Mouse (Mus musculus) CH12.LX (cell line): Measurements from ENCODE around the gene Acad11. TPM values are rescaled to one million over a fixed set of nuclear protein-coding genes. Genes with fewer than 3 reads are reported as not detected.

Experiments used
- DNase-seq: peaks from one replicate; pipeline ENCODE4 v3.0.0-alpha.2; 2013; ENCODE audit errors: extremely low read depth
- H3K27ac ChIP-seq: 2 replicates; pipeline ENCODE4 v1.5.1; 2012; ENCODE audit warnings: low read depth, mild to moderate bottlenecking, control low read depth, moderate library complexity; ENCODE audit not compliant: insufficient read depth
- H3K27me3 ChIP-seq: replicated peaks from 2 replicates; pipeline ENCODE3; 2012; ENCODE audit warnings: inconsistent platforms
- H3K36me3 ChIP-seq, 2 experiments: replicated peaks in 1 of 2; 2 replicates each; pipeline versions ENCODE3 to v1.6.1; 2012; ENCODE audit warnings: inconsistent platforms in 1 of 2, low read length in 1 of 2, mild to moderate bottlenecking in 1 of 2, mixed read lengths in 1 of 2, moderate library complexity in 1 of 2; ENCODE audit not compliant: control insufficient read depth in 1 of 2, insufficient read depth in 1 of 2
- H3K4me1 ChIP-seq, 2 experiments: 2 replicates each; pipeline ENCODE4 v1.6.1; 2012; ENCODE audit warnings: inconsistent platforms in 1 of 2, moderate library complexity in 1 of 2; ENCODE audit not compliant: insufficient read depth in 2 of 2, control insufficient read depth in 1 of 2
- H3K4me2 ChIP-seq: 2 replicates; pipeline ENCODE4 v1.6.1; 2012; ENCODE audit warnings: low read depth, mild to moderate bottlenecking, control low read depth; ENCODE audit not compliant: poor library complexity, insufficient read depth, severe bottlenecking
- H3K4me3 ChIP-seq, 3 experiments: fragments of 150-350 bp in 1 of 3; sonication (generic) in 1 of 3; replicated peaks in 1 of 3; 2 replicates each; pipeline versions ENCODE3 to v1.5.1; 2011 to 2012; ENCODE audit warnings: low read depth in 2 of 3, low read length in 2 of 3, mild to moderate bottlenecking in 2 of 3, moderate library complexity in 2 of 3, control low read depth in 1 of 3, improper control_type of control experiment in 1 of 3, inconsistent platforms in 1 of 3, mixed read lengths in 1 of 3; ENCODE audit not compliant: poor library complexity in 1 of 3
- H3K79me2 ChIP-seq: replicated peaks from 2 replicates; pipeline ENCODE4 v1.6.1; 2012; ENCODE audit warnings: mild to moderate bottlenecking, moderate library complexity; ENCODE audit not compliant: control insufficient read depth, poor library complexity, insufficient read depth, severe bottlenecking; ENCODE audit errors: extremely low read depth
- H3K9ac ChIP-seq: 2 replicates; pipeline ENCODE4 v1.6.1; 2012; ENCODE audit warnings: low read depth, mild to moderate bottlenecking, control low read depth, moderate library complexity; ENCODE audit not compliant: insufficient read depth
- H3K9me3 ChIP-seq: replicated peaks from 2 replicates; pipeline ENCODE3; 2012; ENCODE audit warnings: low read length, inconsistent platforms, mixed read lengths
- BHLHE40 ChIP-seq: IDR thresholded peaks from 2 replicates; pipeline ENCODE4 v1.6.1; 2011; ENCODE audit warnings: mild to moderate bottlenecking, low read depth, low read length, improper control_type of control experiment
- CHD2 ChIP-seq: IDR thresholded peaks from 2 replicates; pipeline ENCODE4 v1.6.1; 2011; ENCODE audit warnings: low read length, improper control_type of control experiment
- E2F4 ChIP-seq: IDR thresholded peaks from 2 replicates; pipeline ENCODE4 v1.6.1; 2011; ENCODE audit warnings: low read depth, low read length, improper control_type of control experiment; ENCODE audit not compliant: insufficient replicate concordance
- ELF1 ChIP-seq: IDR thresholded peaks from 2 replicates; pipeline ENCODE4 v1.6.1; 2014; ENCODE audit warnings: low read depth, mild to moderate bottlenecking, inconsistent platforms, low read length, improper control_type of control experiment
- ETS1 ChIP-seq: conservative IDR thresholded peaks from 2 replicates; pipeline ENCODE4 v1.6.1; 2012; ENCODE audit warnings: low read depth, mild to moderate bottlenecking, inconsistent platforms, low read length, improper control_type of control experiment, moderate library complexity
- GABPA ChIP-seq: IDR thresholded peaks from 2 replicates; pipeline ENCODE4 v1.6.1; 2012; ENCODE audit warnings: low read depth, low read length, improper control_type of control experiment, inconsistent platforms; ENCODE audit not compliant: insufficient replicate concordance
- IRF4 ChIP-seq: IDR thresholded peaks from 2 replicates; pipeline ENCODE4 v1.6.1; 2014; ENCODE audit warnings: low read depth, mild to moderate bottlenecking, inconsistent platforms, low read length, improper control_type of control experiment
- JUN ChIP-seq: IDR thresholded peaks from 2 replicates; pipeline ENCODE4 v1.6.1; 2011; ENCODE audit warnings: low read depth, mild to moderate bottlenecking, low read length, improper control_type of control experiment, moderate library complexity; ENCODE audit not compliant: insufficient read depth
- JUND ChIP-seq: conservative IDR thresholded peaks from 2 replicates; pipeline ENCODE4 v1.6.1; 2011; ENCODE audit warnings: low read depth, low read length, improper control_type of control experiment
- KAT2A ChIP-seq: IDR thresholded peaks from 2 replicates; pipeline ENCODE4 v1.6.1; 2012; ENCODE audit warnings: low read length, improper control_type of control experiment, inconsistent platforms; ENCODE audit not compliant: insufficient replicate concordance
- MAFK ChIP-seq: IDR thresholded peaks from 2 replicates; pipeline ENCODE4 v1.6.1; 2011; ENCODE audit warnings: low read length, improper control_type of control experiment; ENCODE audit not compliant: insufficient replicate concordance
- MAZ ChIP-seq: IDR thresholded peaks from 2 replicates; pipeline ENCODE4 v1.6.1; 2012; ENCODE audit warnings: low read depth, mild to moderate bottlenecking, inconsistent platforms, low read length, improper control_type of control experiment, moderate library complexity
- MXI1 ChIP-seq: IDR thresholded peaks from 2 replicates; pipeline ENCODE4 v1.6.1; 2011; ENCODE audit warnings: mild to moderate bottlenecking, low read depth, low read length, improper control_type of control experiment
- MYC ChIP-seq: IDR thresholded peaks from 2 replicates; pipeline ENCODE4 v1.6.1; 2011; ENCODE audit warnings: low read depth, mild to moderate bottlenecking, improper control_type of control experiment, low read length
- NELFE ChIP-seq: IDR thresholded peaks from 2 replicates; pipeline ENCODE4 v1.6.1; 2011; ENCODE audit warnings: low read depth, low read length, improper control_type of control experiment
- PAX5 ChIP-seq: IDR thresholded peaks from 2 replicates; pipeline ENCODE4 v1.6.1; 2012; ENCODE audit warnings: low read length, inconsistent platforms, mixed read lengths
- POLR2A ChIP-seq: IDR thresholded peaks from 2 replicates; pipeline ENCODE4 v1.6.1; 2011; ENCODE audit warnings: low read depth, mild to moderate bottlenecking, improper control_type of control experiment, low read length
- RAD21 ChIP-seq: IDR thresholded peaks from 2 replicates; pipeline ENCODE4 v1.6.1; 2011; ENCODE audit warnings: low read depth, mild to moderate bottlenecking, low read length, improper control_type of control experiment, moderate library complexity
- SMC3 ChIP-seq: IDR thresholded peaks from 2 replicates; pipeline ENCODE4 v1.6.1; 2011; ENCODE audit warnings: low read depth, low read length, improper control_type of control experiment
- TCF12 ChIP-seq: IDR thresholded peaks from 2 replicates; pipeline ENCODE4 v1.6.1; 2014; ENCODE audit warnings: low read depth, mild to moderate bottlenecking, inconsistent platforms, low read length, improper control_type of control experiment
- UBTF ChIP-seq: IDR thresholded peaks from 2 replicates; pipeline ENCODE4 v1.6.1; 2012; ENCODE audit warnings: low read depth, mild to moderate bottlenecking, inconsistent platforms, low read length, improper control_type of control experiment, moderate library complexity
- USF1 ChIP-seq: IDR thresholded peaks from 2 replicates; pipeline ENCODE4 v1.6.1; 2014; ENCODE audit warnings: low read depth, mild to moderate bottlenecking, inconsistent platforms, low read length, improper control_type of control experiment
- USF2 ChIP-seq: conservative IDR thresholded peaks from 2 replicates; pipeline ENCODE4 v1.6.1; 2011; ENCODE audit warnings: low read depth, low read length, improper control_type of control experiment
- ZKSCAN1 ChIP-seq: IDR thresholded peaks from 2 replicates; pipeline ENCODE4 v1.6.1; 2012; ENCODE audit warnings: low read depth, inconsistent platforms, low read length, improper control_type of control experiment, borderline replicate concordance
- ZMIZ1 ChIP-seq: IDR thresholded peaks from 2 replicates; pipeline ENCODE4 v1.6.1; 2012; ENCODE audit warnings: low read depth, mild to moderate bottlenecking, inconsistent platforms, low read length, improper control_type of control experiment
- dilution Hi-C: fragments of 300-500 bp; cut with MboI; formaldehyde crosslinking; loops from 2 replicates; pipeline ENCODE4 v1.14.3; 2020; ENCODE audit warnings: low sequenced_read_pairs; ENCODE audit not compliant: extremely low pct_unique_long_range_greater_than_20kb, extremely low pct_ligation_motif_present
- in situ Hi-C: fragments of 300-500 bp; cut with MboI; formaldehyde crosslinking; loops from 3 replicates; pipeline ENCODE4 v1.14.3; 2019; ENCODE audit warnings: low sequenced_read_pairs, low pct_ligation_motif_present, low pct_unique_long_range_greater_than_20kb, mixed read lengths
- polyA plus RNA-seq: library from polyadenylated mRNA; unstranded; fragments of >175 nt; gene quantifications from 2 replicates; pipeline ENCODE4 v1.2.1, GENCODE M21; 2012; ENCODE audit warnings: low read depth; ENCODE audit not compliant: insufficient read length
- total RNA-seq, 2 experiments: library from RNA; depleted of rRNA; stranded (reverse); fragments of 300-350 nt in 1 of 2; fragments of >200 nt in 1 of 2; gene quantifications; 2 replicates each; pipeline ENCODE4 v1.2.3; 2012 to 2014

The Acad11 gene
- total and polyA plus RNA-seq, 3 experiments = 8.3 to 12.1 (median 10.0) TPM

DNA sequence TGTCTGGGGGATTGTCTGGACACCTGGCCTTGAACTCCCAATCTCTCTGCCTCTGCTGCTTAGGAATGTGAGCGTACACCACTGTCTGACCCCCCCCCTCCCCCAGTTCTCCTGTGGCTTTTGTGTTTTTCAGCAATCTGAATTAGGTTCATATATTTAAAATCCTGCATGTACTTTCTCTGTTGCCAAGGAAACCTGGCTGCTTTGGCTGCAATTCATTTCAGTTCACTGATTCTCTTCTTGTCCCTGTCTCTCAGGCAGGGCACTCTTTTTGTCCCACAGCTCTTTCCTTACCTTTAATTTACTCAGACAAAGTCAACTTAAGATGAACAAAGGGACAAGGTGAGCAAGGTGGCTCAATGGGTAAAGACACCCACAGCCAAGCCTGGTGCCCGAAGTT, 64.9 kb downstream of the Acad11 start:
- TF ChIP-seq BHLHE40 (no peak), MXI1 (no peak), ZKSCAN1 (no peak), E2F4 (no peak), IRF4 (no peak), USF1 (no peak), ELF1 (no peak), TCF12 (no peak), NELFE (no peak), KAT2A (no peak), ETS1 (no peak), POLR2A (no peak), SMC3 (no peak), USF2 (no peak), UBTF (no peak), MAFK (no peak), GABPA (no peak), MYC (no peak), MAZ (no peak), RAD21 (no peak)
- Histone ChIP-seq H3K4me3 (no peak overlapping the region), H3K4me2 (no peak overlapping the region), H3K36me3 (peaks cover 3 to 24% of the 10 kb centered on the region in 2 experiments), H3K79me2 (no peaks in the 10 kb centered on the region), H3K9me3 (no peaks in the 10 kb centered on the region), H3K4me1 (peaks cover 2 to 19% of the 10 kb centered on the region in 2 experiments; a peak in 3 of 4 replicates), H3K27me3 (no peaks in the 10 kb centered on the region), H3K9ac (no peak overlapping the region), H3K27ac (no peak overlapping the region)
- in situ Hi-C loops (no loop called here), dilution Hi-C loops (no loop called here)
- DNase-seq = no peak

DNA sequence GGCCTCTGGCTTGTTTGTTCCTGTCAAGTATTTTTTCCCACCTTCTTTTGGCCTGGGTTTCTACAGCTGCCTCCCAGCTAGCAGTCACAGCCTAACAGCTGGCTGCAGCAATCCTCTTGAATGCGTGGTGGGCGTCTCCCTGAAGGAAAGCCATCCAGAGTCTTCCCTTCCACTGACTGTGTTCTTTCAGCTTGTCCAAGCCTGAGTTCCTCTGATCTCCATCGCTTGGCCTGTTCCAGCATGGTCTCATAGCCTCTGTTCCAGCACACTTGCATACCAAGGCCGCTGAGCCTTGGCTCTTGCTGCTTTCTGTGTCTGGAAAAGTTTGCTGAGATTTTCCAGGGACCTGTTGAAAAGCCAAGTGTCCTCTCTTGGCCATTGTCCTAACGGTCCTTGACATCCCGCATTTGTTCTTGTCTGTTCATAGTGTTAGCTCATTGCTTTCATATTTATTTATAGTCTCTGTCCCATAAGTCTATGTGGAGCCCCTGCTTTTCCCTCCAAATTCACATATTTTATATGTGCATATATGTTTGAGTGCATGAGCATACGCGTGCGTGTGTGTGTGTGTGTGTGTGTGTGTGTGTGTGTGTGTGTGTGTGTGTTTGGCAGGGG, 67.1 kb downstream of the Acad11 start:
- Histone ChIP-seq H3K36me3 (peaks cover 0 to 10% of the 10 kb centered on the region in 2 experiments), H3K27me3 (no peaks in the 10 kb centered on the region), H3K9me3 (no peaks in the 10 kb centered on the region), H3K4me1 (peaks cover 2 to 14% of the 10 kb centered on the region in 2 experiments; a peak in 3 of 4 replicates), H3K27ac (no peak overlapping the region), H3K4me3 (no peak overlapping the region), H3K4me2 (no peak overlapping the region), H3K9ac (no peak overlapping the region)
- DNase-seq = no peak
- dilution Hi-C loops = no loop called here
- TF ChIP-seq JUN (no peak), CHD2 (no peak), MYC (no peak), PAX5 (no peak), ETS1 (no peak), MAZ (no peak), POLR2A (no peak), ZMIZ1 (no peak), JUND (no peak), UBTF (no peak), USF1 (no peak)
- TF ChIP-seq, all 38 proteins: peak for 0
- no peaks in the 10 kb centered on the region for H3K79me2 ChIP-seq
- in situ Hi-C loops = no loop called here
